Mouse (Mus musculus) urinary bladder, adult 2 months (tissue): ENCODE data around the gene Arhgap29. TPM values are rescaled to one million over a fixed set of nuclear protein-coding genes. Genes with fewer than 3 reads are reported as not detected.

Experiments used
- DNase-seq: peaks from one replicate; pipeline ENCODE4 v3.0.0; 2022; ENCODE audit warnings: low spot score
- polyA plus RNA-seq: library from polyadenylated mRNA; depleted of rRNA; stranded (reverse); fragments of >200 nt; gene quantifications from 2 replicates; pipeline ENCODE4 v1.2.3, GENCODE M21; 2012

Gene Arhgap29
- polyA plus RNA-seq, 1 experiment: 38.3 TPM

DNA sequence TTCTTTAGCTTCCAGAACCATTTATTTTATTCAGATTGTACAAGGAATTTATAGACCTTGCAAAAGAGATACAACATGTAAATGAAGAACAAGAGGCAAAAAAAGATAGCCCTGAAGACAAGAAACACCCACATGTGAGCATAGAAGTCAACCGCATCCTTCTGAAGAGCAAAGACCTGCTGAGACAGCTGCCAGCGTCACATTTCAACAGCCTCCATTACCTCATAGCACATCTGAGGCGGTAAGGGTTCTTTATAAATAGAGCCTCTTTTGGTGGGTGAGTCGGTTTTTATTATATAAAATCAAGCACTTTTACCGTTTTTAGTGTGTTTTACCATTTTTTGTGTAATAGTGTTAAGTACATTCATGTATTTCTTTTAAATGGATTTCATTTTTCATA is 57.5 kb downstream of the Arhgap29 start:
- no peak for DNase-seq

DNA sequence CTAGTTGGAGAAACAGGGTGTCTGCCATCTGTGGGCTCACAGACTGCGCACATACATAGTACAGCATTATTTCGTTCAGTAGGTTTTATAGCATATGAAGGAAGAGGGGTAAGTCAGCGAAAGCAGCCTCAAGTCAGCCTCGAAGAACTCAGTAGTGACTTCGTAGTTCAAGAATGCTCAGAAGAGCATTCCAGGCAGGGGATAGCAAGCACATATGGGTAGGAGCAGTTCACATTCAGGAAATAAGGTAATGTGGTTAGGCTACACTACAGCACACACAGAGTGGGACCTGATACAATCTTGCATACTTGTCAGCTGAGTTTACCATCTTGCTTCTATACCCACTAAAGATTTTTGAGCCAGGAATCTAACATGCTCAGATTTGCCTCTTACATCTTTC is 58.0 kb downstream of the Arhgap29 start:
- DNase-seq: no peak

DNA sequence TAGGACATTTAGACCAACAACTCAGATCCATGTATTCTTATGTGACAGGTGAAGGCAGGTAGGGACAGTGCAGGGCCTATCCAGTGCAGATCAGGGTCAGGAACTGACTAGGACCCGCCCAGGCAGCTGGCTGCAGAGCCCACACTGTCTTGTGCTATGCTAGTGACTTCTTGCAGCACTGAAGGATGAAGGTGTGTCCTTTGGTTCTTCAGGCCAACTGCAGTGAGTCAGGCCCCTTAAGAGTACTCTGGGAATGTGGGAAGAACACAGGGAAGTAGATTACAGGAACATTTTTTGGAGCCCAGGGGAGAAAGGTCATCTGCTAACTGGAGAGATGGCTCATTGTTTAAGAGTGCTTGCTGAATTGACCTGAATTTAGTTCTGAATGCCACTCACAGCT is 60.1 kb downstream of the Arhgap29 start:
- no peak for DNase-seq

DNA sequence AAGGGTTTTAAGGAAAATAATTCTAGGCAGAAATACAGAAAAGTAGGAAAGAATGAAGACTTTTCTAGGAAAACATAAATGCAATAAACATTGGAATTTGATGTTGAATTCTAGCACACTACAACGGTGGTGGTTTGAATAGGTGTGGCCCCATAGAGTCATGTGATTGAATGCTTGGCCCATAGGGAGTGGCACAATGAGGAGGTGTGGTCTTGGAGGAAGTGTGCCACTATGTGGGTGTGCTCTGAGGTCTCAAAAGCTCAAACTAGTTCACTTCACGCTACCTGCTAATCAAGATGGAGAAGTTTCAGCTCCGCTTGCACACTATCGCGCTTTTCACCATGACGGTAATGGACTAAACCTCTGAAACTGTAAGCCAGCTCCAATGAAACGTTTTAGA is 66.1 kb downstream of the Arhgap29 start:
- no peak for DNase-seq

DNA sequence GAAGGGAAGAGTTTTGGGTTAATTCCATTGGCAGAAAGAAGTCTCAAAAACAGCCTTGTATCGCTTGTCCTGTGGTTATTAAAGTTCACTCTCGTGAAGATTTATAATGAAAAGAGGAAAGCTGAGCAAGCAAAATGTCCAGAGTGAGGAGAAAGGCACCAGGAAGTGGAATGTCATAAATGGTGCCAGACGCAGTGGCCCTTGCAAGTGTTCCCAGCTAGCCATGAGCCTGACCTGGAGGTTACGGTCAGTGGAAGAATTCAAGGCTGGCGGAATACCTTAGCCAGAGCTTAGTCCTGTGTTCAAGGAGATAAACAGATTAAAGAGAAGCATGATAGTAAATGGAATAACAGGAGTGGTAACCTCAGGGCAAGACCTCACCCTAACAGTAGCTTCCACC is 66.8 kb downstream of the Arhgap29 start:
- DNase-seq: no peak

DNA sequence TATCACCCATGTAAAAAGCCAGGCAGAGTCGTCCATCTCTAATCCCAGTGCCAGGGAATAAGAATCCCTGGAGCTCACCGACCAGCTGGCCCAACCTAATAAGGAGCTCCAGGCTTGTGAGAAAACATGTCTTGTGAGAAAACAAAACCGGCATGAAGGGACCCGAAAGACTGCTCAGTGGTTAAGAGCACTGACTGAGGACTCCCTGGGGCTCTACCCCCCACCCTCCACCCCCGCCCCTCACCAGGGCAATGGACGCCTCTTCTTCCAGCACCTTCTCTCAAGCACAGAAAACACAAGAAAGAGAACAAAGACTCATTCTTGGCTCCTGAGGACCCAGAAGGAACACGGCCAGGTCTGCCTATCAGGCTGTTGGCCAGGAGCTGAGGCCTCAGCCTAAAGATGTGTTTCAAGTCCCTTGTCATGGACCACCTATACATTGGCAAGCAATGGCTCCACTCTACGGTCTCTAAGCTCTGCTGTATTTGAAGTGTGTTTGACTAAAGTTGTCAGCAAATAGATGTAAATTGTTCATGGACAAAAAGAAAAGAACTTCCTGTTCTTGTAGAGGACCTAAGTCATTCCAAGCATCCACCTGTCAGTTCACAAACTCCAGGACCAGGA is 68.8 kb downstream of the Arhgap29 start:
- no peak for DNase-seq

DNA sequence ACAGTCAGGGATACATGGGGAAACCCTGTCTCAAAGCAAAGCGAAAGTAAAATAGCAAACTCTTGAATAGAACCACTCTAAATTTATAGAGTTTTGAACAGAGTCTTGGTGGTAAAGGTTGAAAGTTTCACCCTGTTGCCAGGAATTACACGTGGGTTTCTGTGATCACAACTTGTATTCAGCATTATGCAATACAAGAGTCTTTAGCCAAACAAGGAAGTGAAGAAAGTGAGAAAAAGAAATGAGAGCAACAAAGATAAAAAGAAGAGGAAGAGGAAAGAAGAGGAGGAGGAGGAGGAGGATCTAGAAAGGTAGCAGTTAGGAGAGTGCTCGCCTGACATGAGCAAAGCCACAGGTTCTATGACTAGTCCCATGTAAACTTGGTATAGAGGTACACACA is 70.0 kb downstream of the Arhgap29 start:
- no peak for DNase-seq

DNA sequence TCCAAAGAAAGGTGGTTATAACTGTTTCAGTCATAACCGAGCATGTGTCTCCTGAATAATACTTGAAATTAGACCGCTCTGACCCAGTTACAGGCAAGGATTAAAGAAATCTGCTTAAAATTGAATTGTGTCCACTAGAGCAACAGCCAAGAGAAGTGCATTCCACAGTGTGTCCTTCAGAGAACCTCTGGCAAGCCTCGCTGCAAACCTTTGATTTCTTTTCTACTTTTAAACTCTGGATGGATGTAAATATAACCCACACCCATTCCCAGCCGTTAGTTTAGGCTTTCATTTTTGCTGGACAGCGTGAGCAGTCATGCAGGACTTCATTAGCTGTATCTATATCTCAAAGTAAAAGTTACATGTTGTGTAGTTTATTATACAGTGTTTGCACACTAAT is 74.3 kb downstream of the Arhgap29 start:
- no peak for DNase-seq

DNA sequence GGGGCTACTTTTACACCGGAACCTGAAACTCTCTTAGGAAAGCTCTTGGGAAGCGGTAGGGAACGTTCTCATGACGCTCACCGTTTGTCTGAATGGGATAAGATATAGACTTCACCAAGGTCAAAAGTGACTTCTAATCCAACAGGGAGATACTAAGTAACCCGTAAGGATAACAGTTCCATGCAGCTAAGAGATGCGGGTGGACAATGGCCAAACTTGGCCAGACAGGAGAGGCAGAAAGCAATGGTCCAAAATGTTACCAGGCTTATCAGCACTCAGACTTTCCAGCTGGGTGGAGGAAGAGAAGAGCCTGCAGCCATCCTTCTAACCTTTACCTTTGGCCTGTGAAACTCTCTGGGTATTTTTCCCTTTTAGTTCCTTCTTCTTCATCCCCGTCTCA is 75.4 kb downstream of the Arhgap29 start:
- no peak for DNase-seq

DNA sequence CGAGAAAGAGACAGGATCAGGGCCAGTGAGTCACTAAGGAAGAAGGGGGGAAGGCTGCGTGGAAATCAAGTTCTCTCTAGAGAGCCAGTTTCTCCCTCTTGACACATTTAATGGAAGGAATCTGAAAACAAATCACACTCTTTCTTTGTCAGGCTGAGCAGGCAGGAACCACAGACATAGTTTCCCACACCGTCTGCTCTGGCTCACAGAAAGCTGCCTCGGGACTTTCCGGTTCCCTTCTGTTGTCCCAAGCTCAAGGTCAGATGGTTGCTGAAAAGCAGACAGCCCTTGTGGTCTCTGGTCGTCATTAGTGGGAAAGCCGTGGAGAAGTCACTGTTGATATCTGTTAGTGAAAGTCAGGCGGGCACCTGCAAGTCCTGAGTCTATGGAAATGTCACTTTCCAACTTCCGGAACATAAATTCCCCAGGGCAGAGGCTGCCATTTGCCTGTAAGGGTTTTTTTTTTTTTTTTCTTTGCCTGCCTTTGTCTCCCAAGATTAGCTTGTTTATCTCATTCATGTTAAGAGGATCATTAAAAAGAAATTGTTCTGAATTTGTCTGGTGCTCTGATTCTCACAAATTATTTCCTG is 81.0 kb downstream of the Arhgap29 start:
- DNase-seq: no peak

DNA sequence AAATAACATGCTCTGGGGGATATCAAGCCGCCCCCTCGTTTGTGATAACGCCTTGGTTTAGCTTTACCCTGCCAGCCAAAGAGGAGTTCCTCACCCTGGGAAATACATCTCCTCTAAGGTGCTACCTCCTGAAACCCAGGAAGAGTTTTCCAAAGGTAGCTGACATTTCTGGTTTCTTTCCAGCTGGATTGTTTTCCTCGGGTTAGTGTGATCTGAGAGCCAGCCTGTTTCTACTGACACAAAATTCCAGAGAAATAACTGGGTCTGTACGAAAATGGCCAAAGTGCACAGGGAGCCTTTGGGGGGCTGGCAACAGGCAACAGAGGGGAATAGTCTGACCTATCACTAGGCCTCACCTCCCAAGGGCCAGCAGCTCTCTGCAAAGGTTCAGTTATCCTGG is 81.9 kb downstream of the Arhgap29 start:
- no peak for DNase-seq

DNA sequence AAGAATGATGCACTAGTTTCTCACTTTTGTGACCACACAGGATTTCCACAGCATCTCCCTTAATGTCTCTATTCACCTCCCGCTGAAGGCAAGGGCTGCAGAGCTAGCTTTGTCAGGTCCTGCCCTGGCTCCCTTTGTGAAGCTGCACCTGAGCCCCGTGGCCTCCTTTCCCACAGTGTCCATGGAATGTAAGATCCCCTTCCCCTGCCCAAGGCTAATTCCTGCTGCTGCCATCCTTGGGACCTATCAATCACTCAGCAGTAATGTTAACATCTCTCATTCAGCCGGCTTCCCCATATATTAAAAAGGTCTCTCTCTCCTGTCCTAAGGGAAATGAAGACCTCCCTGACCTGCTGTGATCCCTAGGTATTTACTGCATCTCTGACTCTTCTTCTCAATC is 82.8 kb downstream of the Arhgap29 start:
- no peak for DNase-seq

DNA sequence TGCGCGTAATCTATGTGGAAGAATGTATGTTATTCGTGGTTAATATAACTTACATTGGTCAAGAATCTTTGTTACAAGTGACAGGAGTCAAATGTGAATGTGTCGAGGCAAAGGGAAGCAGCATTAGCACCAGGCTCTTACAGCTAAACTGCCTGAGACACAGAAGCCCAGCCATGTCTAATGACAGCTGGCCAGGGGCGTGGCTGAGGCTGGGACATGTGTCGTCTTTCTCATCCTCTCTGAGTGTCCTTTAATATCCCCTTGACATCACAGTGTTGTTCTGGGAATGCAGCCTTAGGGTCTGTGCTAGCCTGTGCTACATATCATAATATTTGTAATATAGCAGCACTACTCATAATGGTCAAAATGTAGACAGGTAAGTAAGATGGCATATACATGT is 88.2 kb downstream of the Arhgap29 start:
- DNase-seq: no peak

DNA sequence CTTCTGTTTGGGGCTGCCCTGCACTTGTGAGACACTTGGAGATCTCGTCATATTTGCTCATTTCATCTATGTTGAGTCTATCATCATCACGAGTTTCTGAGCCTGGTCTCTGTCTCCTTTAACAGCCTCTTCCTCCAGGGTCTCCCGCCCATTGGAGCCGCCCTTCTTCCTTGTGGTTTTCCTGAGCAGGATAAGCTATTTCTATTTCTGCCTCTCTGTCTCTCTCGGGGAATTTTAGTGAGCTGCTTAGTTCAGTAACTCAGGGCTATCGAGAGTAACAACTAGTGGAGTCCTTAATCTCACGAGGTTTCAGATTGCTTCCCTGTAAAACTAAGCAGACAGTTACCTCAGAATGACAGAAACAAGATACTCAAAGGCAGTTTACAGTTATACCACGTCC is 90.8 kb downstream of the Arhgap29 start:
- DNase-seq: no peak

DNA sequence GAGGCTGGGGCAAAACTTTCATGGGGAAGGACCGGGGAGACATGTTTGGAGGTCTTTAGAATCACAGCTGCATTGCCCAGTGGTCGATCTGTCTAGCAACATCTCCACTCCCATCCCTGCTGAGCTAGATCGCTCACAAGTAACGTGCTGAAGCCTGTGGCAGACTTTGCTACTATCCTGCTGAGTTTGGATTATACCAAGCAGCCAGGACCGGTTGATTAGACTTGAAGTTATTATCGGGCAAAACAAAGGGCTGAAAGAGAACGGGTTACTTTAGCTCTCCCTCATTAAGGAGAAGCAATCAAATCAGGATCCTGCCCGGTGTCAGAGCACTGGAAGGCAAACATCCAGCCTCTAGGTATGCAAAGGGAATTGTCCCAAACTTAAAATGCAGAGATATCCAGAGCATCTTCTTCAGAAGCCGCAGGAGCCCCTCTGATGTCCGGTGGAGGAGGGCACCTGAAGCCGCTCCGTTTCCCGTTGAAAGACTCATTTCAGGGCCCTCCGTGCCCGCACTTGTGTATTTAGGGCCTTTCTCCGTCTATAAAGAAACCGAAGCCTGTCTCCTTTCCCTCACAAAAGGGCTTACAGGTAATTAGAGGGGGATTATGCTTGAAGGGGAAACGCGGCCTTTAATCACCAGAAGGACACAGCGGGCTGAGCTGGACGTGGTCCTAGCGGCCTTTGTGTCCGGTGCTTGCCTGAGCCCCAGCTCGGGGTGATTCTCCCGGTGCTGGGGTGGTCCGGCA is 91.6 kb downstream of the Arhgap29 start, which contains the start of gene Abca4:
Gene Abca4 (plus strand): TSS at position 645 of the 749 bp plus-strand sequence.
- no peak for DNase-seq

DNA sequence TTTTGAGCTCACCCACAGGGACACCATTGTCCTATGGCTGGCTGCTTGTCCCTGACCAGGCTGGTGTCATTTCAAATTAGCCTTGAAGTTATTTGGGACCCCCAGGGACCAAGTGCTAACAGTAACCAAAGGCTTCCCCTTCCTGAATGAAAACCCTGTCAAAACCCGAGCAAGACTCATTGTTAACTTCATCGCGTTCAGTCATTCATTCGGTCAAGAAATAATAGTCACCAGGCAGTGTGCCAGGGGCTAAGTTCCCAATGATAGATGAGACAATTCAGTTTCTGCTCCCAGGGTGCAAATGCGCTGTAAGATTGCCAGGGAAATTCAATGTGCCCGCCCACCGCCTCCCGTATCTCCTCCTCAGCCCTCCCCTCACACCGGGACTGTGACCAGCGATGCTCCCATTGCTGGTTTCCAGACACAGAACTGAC is 93.9 kb downstream of the Arhgap29 start:
- DNase-seq: no peak

DNA sequence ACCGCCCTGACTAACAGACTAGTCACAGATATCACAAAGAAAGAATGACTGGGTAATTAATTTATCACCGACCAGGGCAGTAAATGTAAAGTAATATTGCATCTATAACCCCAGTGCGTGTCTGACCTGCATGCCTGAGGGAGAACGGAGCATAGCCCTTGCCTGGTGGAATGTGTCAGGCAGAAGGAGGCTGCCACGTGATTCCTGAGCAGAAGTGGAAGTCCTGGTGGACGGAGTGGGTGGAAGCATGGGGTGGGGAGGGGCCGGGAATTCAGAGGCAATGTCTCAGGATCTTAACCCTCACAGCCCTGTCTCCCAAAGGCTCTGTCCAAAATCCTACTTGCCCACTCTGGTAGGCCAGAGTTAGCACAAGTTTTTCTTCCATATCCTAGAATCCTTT is 95.1 kb downstream of the Arhgap29 start:
- no peak for DNase-seq

DNA sequence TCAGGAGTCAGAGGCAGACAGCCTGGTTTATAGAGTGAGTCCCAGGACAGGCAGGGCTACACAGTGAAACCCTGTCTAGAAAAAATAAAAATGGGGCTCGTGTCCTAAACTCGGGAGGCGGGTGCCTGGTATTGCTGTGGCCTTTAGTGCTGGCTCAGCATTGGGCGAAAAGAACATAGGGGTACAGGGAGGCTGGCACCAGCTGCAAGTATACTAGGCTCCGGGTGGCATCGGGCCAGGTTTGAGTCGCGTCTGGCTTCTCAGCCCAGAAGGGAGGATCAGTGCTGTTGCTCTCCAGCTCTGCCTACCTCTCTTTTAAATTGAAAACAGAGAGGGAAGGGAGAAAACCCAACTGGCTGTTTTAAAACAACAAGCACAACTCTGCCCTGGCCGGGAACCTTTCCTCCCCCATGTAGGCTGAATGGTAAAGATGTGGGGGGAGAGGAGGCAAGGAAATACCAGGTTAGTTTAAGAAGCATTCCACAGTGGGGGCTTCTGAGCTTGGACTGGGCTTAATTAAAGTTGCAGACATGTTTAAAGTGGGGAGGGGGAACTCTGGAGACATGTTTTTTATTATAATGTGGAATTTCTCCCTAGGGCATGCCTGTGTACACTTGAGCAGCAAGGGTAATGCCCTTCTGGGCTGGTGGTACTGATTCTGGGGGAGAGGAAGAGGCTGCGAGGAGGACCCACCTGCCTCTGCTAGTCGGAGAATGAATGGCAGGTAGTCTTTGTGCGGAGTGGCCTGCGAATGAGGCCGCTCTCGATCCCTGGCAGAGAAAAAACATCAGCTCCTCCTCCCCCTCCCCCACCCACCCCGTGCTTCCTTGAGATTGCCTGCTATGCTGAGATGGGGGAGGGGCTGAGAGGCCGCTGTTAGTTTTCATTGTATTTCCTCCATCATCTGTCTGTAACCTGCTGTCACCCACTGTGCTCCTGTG is 95.8 kb downstream of the Arhgap29 start:
- DNase-seq: peak; percentile 50

DNA sequence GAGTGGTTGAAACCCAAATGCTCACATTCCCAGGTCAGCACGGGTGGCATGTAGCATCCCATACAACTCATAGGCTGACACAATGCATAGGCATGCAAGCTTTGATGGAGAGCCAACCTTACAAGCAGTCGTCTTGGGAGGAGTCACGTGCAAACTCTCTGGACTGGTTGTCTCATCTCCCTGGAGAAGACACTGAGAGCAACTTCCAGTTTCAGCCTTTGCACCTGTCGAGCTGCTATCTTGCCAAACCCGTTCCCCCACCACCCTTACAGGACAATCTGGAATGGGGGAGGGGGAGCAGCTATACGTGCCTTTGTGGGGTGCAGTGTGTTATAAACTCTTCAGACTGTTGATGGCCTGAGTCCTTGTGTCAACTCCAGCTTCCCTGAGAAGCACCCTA is 96.8 kb downstream of the Arhgap29 start:
- no peak for DNase-seq

DNA sequence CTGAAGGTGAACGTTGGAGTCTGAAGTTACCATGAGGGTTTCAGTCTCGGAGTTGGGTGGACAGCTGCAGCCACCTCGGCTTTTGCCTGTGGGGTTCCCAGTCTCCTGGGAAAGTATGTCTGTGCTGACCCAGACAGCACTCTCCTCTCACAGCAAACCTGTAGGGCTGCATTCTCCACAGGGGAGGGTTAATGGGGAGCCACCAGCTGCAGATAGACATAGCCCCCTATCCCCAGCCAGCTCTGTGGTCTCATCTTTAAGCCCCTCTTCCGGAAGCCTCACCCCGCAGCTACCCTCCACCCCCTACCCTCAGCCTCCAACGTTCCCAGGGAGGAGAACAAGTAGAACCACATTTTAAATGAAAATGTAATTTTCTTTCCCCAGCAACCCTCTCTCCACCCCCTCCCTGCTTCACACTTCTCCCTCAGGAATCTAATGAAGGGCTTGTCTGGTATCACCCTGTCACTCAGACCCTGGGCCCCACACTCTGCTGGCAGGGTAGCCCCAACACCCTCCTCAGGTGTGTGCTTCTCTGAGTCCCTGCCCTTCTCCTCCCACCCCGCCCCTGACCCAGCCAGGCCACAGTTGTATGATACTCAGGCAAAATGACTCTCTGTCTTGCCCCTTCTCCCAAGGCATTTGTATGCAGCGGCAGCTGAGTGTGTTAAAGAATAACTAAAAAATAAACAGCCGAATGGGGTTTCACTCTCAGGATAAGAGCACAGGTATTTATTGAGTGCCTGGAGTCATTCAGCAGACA is 106.3 kb downstream of the Arhgap29 start:
- no peak for DNase-seq

DNA sequence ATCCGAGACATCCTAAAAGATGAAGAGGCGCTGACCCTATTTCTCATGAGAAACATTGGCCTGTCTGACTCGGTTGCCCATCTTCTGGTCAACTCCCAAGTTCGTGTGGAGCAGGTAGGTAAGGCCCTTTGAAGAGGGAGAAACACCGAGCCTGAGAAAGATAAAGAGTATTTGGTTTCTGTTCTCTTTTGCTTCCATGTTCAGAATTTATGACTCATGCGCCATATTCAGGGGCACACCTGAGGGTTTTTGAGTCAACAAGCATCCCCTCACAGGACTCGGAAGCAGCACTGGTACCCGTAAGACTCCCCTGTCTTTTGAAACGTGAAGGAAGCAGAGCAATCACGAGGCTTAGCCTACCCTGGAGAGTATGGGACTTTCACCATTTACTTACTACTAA is 110.2 kb downstream of the Arhgap29 start:
- no peak for DNase-seq
